Mouse (Mus musculus) liver, adult 2 months (tissue): ENCODE data around the gene Hebp2. TPM values are rescaled to one million over a fixed set of nuclear protein-coding genes. Genes with fewer than 3 reads are reported as not detected.
A peak's percentile ranks its signal among the peaks of the same experiment; 100 is the strongest.
"Not testable (repeated sequence)": the region's sequence is repeated elsewhere in the genome, so short reads cannot be mapped to it uniquely, and the experiment has no call there.

Source experiments
- DNase-seq: peaks from one replicate; pipeline ENCODE4 v3.0.0-alpha.2; 2011; ENCODE audit warnings: low read depth, low spot score; ENCODE audit errors: extremely low read depth
- H3K27ac ChIP-seq: fragments of 200-500 bp; replicated peaks from 2 replicates; pipeline ENCODE4 v1.5.1; 2012; ENCODE audit warnings: low read depth, mild to moderate bottlenecking, control low read depth, inconsistent platforms, low read length; ENCODE audit not compliant: insufficient read depth
- H3K27me3 ChIP-seq: fragments of 200-500 bp; 2 replicates; pipeline ENCODE4 v1.6.1; 2012; ENCODE audit warnings: mild to moderate bottlenecking, moderate library complexity, low read length, inconsistent platforms; ENCODE audit not compliant: control insufficient read depth, insufficient read depth
- H3K36me3 ChIP-seq: fragments of 200-500 bp; 2 replicates; pipeline ENCODE4 v1.6.1; 2012; ENCODE audit warnings: low read length, inconsistent platforms; ENCODE audit not compliant: control insufficient read depth, insufficient read depth
- H3K4me1 ChIP-seq: fragments of 200-500 bp; 2 replicates; pipeline ENCODE4 v1.6.1; 2011; ENCODE audit warnings: low read length; ENCODE audit not compliant: control insufficient read depth, insufficient read depth
- H3K4me3 ChIP-seq: fragments of 200-500 bp; 2 replicates; pipeline ENCODE4 v1.5.1; 2011; ENCODE audit warnings: low read depth, mild to moderate bottlenecking, control low read depth, low read length, moderate library complexity; ENCODE audit not compliant: insufficient read depth
- H3K79me2 ChIP-seq: fragments of 200-500 bp; 2 replicates; pipeline ENCODE4 v1.6.1; 2012; ENCODE audit warnings: inconsistent platforms, mild to moderate bottlenecking, low read length, moderate library complexity; ENCODE audit not compliant: control insufficient read depth, insufficient read depth
- H3K9ac ChIP-seq: fragments of 200-500 bp; 2 replicates; pipeline ENCODE4 v1.6.1; 2012; ENCODE audit warnings: low read depth, mild to moderate bottlenecking, control low read depth, inconsistent platforms, low read length
- CTCF ChIP-seq: fragments of 200-500 bp; IDR thresholded peaks from 2 replicates; pipeline ENCODE4 v1.5.1; 2011; ENCODE audit warnings: low read depth, low read length, control low read depth
- POLR2A ChIP-seq: fragments of 200-500 bp; IDR thresholded peaks from 2 replicates; pipeline ENCODE4 v1.6.1; 2011; ENCODE audit warnings: low read length, control low read depth; ENCODE audit not compliant: insufficient read depth; ENCODE audit errors: extremely low read depth
- WGBS: fragments of 180-500 bp; shearing (Covaris S2); methylation state at CpG from one replicate; pipeline ENCODE4 v1.1.7; 2018; 5-methylcytosine and 5-hydroxymethylcytosine counted together
- polyA plus RNA-seq: library from polyadenylated mRNA; depleted of rRNA; stranded (reverse); fragments of >200 nt; gene quantifications from 2 replicates; pipeline ENCODE4 v1.2.3, GENCODE M21; 2012; rRNA removed
- total RNA-seq: library from RNA; depleted of rRNA; stranded (reverse); fragments of >200 nt; gene quantifications from 2 replicates; pipeline ENCODE4 v1.2.3, GENCODE M21; 2014; rRNA removed

Gene Hebp2
- total RNA-seq (0.28 and 0.40 TPM in 2 replicates), polyA plus RNA-seq (0.10 and 0.33 TPM in 2 replicates)

- no peak for TF ChIP-seq POLR2A
- peak; percentile 83 for TF ChIP-seq CTCF
- Histone ChIP-seq H3K36me3 (no peaks in the 10 kb centered on the region), H3K4me1 (no peaks in the 10 kb centered on the region), H3K9ac (peak within 1 kb of the TSS; percentile 65), H3K79me2 (no peaks in the 10 kb centered on the region), H3K4me3 (peak within 1 kb of the TSS; percentile 58), H3K27me3 (no peaks in the 10 kb centered on the region), H3K27ac (no peak within 1 kb of the TSS)
- DNase-seq = peak; percentile 70
- WGBS = 1% methylated on average over 22 of the region's 22 CpGs
Measured at GRCm38 (mm10) chr10:18545813-18546235, at the start of gene Hebp2. Gene Hebp2 (minus strand): TSS chr10:18546076.

- no peak for TF ChIP-seq CTCF
- TF ChIP-seq POLR2A = no peak
- H3K9ac ChIP-seq = no peak overlapping the region
- H3K36me3 ChIP-seq = no peaks in the 10 kb centered on the region
- 89% methylated on average over 5 of the region's 5 CpGs for WGBS
- H3K27ac ChIP-seq = no peak overlapping the region
- H3K4me1 ChIP-seq = no peaks in the 10 kb centered on the region
- no peak for DNase-seq
- H3K27me3 ChIP-seq = no peaks in the 10 kb centered on the region
- no peaks in the 10 kb centered on the region for H3K79me2 ChIP-seq
- no peak overlapping the region for H3K4me3 ChIP-seq
Measured at GRCm38 (mm10) chr10:18589455-18589854, 43.6 kb upstream of the Hebp2 start.

- Histone ChIP-seq H3K4me1 (no peaks in the 10 kb centered on the region), H3K79me2 (no peaks in the 10 kb centered on the region), H3K4me3 (no peak overlapping the region), H3K27me3 (no peaks in the 10 kb centered on the region), H3K9ac (no peak overlapping the region), H3K36me3 (no peaks in the 10 kb centered on the region), H3K27ac (no peak overlapping the region)
- WGBS = 27% methylated on average over 7 of the region's 7 CpGs
- TF ChIP-seq CTCF = no peak
- no peak for TF ChIP-seq POLR2A
- DNase-seq = no peak
Measured at GRCm38 (mm10) chr10:18584188-18584587, 38.3 kb upstream of the Hebp2 start.

GRCm38 (mm10) chr10:18572581-18572980 is 26.7 kb upstream of the Hebp2 start:
- Histone ChIP-seq H3K36me3 (no peaks in the 10 kb centered on the region), H3K9ac (no peak overlapping the region), H3K4me1 (no peaks in the 10 kb centered on the region), H3K79me2 (no peaks in the 10 kb centered on the region), H3K4me3 (no peak overlapping the region), H3K27ac (no peak overlapping the region), H3K27me3 (no peaks in the 10 kb centered on the region)
- no peak for TF ChIP-seq POLR2A
- TF ChIP-seq CTCF = peak; percentile 72
- WGBS = 59% methylated on average over 2 of the region's 2 CpGs
- DNase-seq = peak; percentile 17

- Histone ChIP-seq H3K4me1 (no peaks in the 10 kb centered on the region), H3K27ac (no peak overlapping the region), H3K79me2 (no peaks in the 10 kb centered on the region), H3K9ac (no peak overlapping the region), H3K4me3 (no peak overlapping the region), H3K27me3 (no peaks in the 10 kb centered on the region), H3K36me3 (no peaks in the 10 kb centered on the region)
- no peak for TF ChIP-seq POLR2A
- peak; percentile 61 for TF ChIP-seq CTCF
- 1% methylated on average over 4 of the region's 4 CpGs for WGBS
- DNase-seq = peak; percentile 19
Measured at GRCm38 (mm10) chr10:18562940-18563339, 17.1 kb upstream of the Hebp2 start.

GRCm38 (mm10) chr10:18561445-18561844 is 15.6 kb upstream of the Hebp2 start:
- no peak overlapping the region for H3K27ac ChIP-seq
- no peak overlapping the region for H3K9ac ChIP-seq
- H3K79me2 ChIP-seq = no peaks in the 10 kb centered on the region
- no peaks in the 10 kb centered on the region for H3K27me3 ChIP-seq
- 47% methylated on average over 5 of the region's 5 CpGs for WGBS
- H3K4me1 ChIP-seq = no peaks in the 10 kb centered on the region
- H3K4me3 ChIP-seq = no peak overlapping the region
- TF ChIP-seq POLR2A (no peak), CTCF (no peak)
- DNase-seq = no peak
- H3K36me3 ChIP-seq = no peaks in the 10 kb centered on the region

GRCm38 (mm10) chr10:18559076-18559475 is 13.2 kb upstream of the Hebp2 start:
- not testable (repeated sequence) for H3K4me1 ChIP-seq, DNase-seq, H3K36me3 ChIP-seq, H3K27ac ChIP-seq, H3K27me3 ChIP-seq, H3K79me2 ChIP-seq, H3K4me3 ChIP-seq, H3K9ac ChIP-seq
- WGBS = 82% methylated on average over 9 of the region's 9 CpGs
